Mouse (Mus musculus) forebrain, embryonic 13.5 days (tissue): ENCODE data around the gene Disc1. TPM values are rescaled to one million over a fixed set of nuclear protein-coding genes. Genes with fewer than 3 reads are reported as not detected.

Experiments
- ATAC-seq: fragments of 200-750 bp; cut with Nextera tagmentation; 2 replicates; pipeline ENCODE4 v1.8.0; 2017
- H3K27ac ChIP-seq: fragments of 300-500 bp; sonication (generic); 2 replicates; pipeline ENCODE4 v1.5.1; 2015; ENCODE audit warnings: inconsistent platforms, mild to moderate bottlenecking, moderate library complexity
- H3K27me3 ChIP-seq: fragments of 300-500 bp; sonication (generic); 2 replicates; pipeline ENCODE4 v1.6.1; 2015; ENCODE audit warnings: mild to moderate bottlenecking, inconsistent platforms
- H3K36me3 ChIP-seq: fragments of 300-500 bp; sonication (generic); 2 replicates; pipeline ENCODE4 v1.6.1; 2015; ENCODE audit warnings: mild to moderate bottlenecking, inconsistent platforms; ENCODE audit not compliant: poor library complexity, severe bottlenecking
- H3K4me1 ChIP-seq: fragments of 300-500 bp; sonication (generic); 2 replicates; pipeline ENCODE4 v1.6.1; 2015; ENCODE audit warnings: inconsistent platforms
- H3K4me2 ChIP-seq: fragments of 300-500 bp; sonication (generic); 2 replicates; pipeline ENCODE4 v1.6.1; 2015; ENCODE audit warnings: inconsistent platforms, mild to moderate bottlenecking, moderate library complexity
- H3K4me3 ChIP-seq: fragments of 300-500 bp; sonication (generic); 2 replicates; pipeline ENCODE4 v1.5.1; 2015; ENCODE audit warnings: mild to moderate bottlenecking, inconsistent platforms
- H3K9ac ChIP-seq: fragments of 300-500 bp; sonication (generic); 2 replicates; pipeline ENCODE4 v1.6.1; 2015; ENCODE audit warnings: mild to moderate bottlenecking, inconsistent platforms
- H3K9me3 ChIP-seq: fragments of 300-500 bp; sonication (generic); replicated peaks from 2 replicates; pipeline ENCODE4 v1.6.1; 2016; ENCODE audit warnings: inconsistent platforms
- WGBS: fragments of 180-500 bp; shearing (Covaris S2); methylation state at CpG from one replicate; pipeline ENCODE4 v1.1.7; 2015; 5-methylcytosine and 5-hydroxymethylcytosine counted together
- polyA plus RNA-seq: library from polyadenylated mRNA; unstranded; fragments of >200 nt; fragmentation: Nextera tagmentation; extraction: Ambion mirVana; gene quantifications from 2 replicates; pipeline ENCODE4 v1.2.1, GENCODE M21; 2015

The Disc1 gene
- polyA plus RNA-seq, 1 experiment from 2014 or later, result 0.80 TPM

GRCm38 (mm10) chr8:125069304-125069703 lies 15.3 kb downstream of the Disc1 start:
- no peak overlapping the region for H3K27ac ChIP-seq
- 75% methylated on average over 7 of the region's 7 CpGs for WGBS

GRCm38 (mm10) chr8:125069733-125070132 lies 15.7 kb downstream of the Disc1 start:
- no peak overlapping the region for H3K4me2 ChIP-seq
- ATAC-seq, result no peak
- H3K27me3 ChIP-seq, result no peaks in the 10 kb centered on the region
- no peak overlapping the region for H3K4me3 ChIP-seq
- 65% methylated on average over 6 of the region's 6 CpGs for WGBS
- H3K9ac ChIP-seq, result no peak overlapping the region
- H3K4me1 ChIP-seq, result peaks cover 3% of the 10 kb centered on the region; the same call in 1 of the 2 replicates
- no peaks in the 10 kb centered on the region for H3K36me3 ChIP-seq
- no peak overlapping the region; the same call in 1 of the 2 replicates for H3K27ac ChIP-seq
- H3K9me3 ChIP-seq, result no peaks in the 10 kb centered on the region

More at GRCm38 (mm10) chr8:125069304-125069703, 15.3 kb downstream of the Disc1 start:
- Histone ChIP-seq H3K9ac (no peak overlapping the region), H3K36me3 (no peaks in the 10 kb centered on the region), H3K4me2 (no peak overlapping the region), H3K9me3 (no peaks in the 10 kb centered on the region), H3K4me1 (peaks cover 3% of the 10 kb centered on the region; the same call in 1 of the 2 replicates), H3K4me3 (no peak overlapping the region), H3K27me3 (no peaks in the 10 kb centered on the region)
- no peak for ATAC-seq

- Histone ChIP-seq H3K36me3 (no peaks in the 10 kb centered on the region), H3K9ac (no peak overlapping the region), H3K4me2 (no peak overlapping the region), H3K4me1 (peaks cover 8% of the 10 kb centered on the region), H3K4me3 (no peak overlapping the region), H3K9me3 (no peaks in the 10 kb centered on the region), H3K27ac (no peak overlapping the region), H3K27me3 (no peaks in the 10 kb centered on the region)
- ATAC-seq, result no peak
- 94% methylated on average over 10 of the region's 10 CpGs for WGBS
Measured at GRCm38 (mm10) chr8:125074141-125074540, 20.1 kb downstream of the Disc1 start.

- Histone ChIP-seq H3K9me3 (no peaks in the 10 kb centered on the region), H3K36me3 (no peaks in the 10 kb centered on the region), H3K9ac (no peak overlapping the region), H3K27ac (no peak overlapping the region), H3K4me1 (peaks cover 12% of the 10 kb centered on the region), H3K4me2 (no peak overlapping the region), H3K27me3 (no peaks in the 10 kb centered on the region), H3K4me3 (no peak overlapping the region)
- 97% methylated on average over 2 of the region's 2 CpGs for WGBS
- ATAC-seq, result no peak
Measured at GRCm38 (mm10) chr8:125074581-125074980, 20.6 kb downstream of the Disc1 start.

- ATAC-seq, result no peak
- Histone ChIP-seq H3K9me3 (no peaks in the 10 kb centered on the region), H3K27ac (no peak overlapping the region), H3K4me1 (peaks cover 14% of the 10 kb centered on the region), H3K27me3 (no peaks in the 10 kb centered on the region), H3K4me3 (no peak overlapping the region), H3K9ac (no peak overlapping the region), H3K4me2 (no peak overlapping the region), H3K36me3 (no peaks in the 10 kb centered on the region)
- 74% methylated on average over 4 of the region's 4 CpGs for WGBS
Measured at GRCm38 (mm10) chr8:125075389-125075788, 21.4 kb downstream of the Disc1 start.

GRCm38 (mm10) chr8:125077326-125077725 lies 23.3 kb downstream of the Disc1 start:
- 61% methylated on average over 8 of the region's 8 CpGs for WGBS
- H3K27ac ChIP-seq, result no peak overlapping the region
- no peaks in the 10 kb centered on the region for H3K36me3 ChIP-seq
- H3K4me1 ChIP-seq, result peaks cover 23% of the 10 kb centered on the region
- H3K9ac ChIP-seq, result no peak overlapping the region
- no peak for ATAC-seq
- no peak overlapping the region for H3K4me2 ChIP-seq
- H3K27me3 ChIP-seq, result no peaks in the 10 kb centered on the region
- no peaks in the 10 kb centered on the region for H3K9me3 ChIP-seq
- no peak overlapping the region for H3K4me3 ChIP-seq

GRCm38 (mm10) chr8:125078771-125079384 lies 24.9 kb downstream of the Disc1 start:
- Histone ChIP-seq H3K4me1 (peaks cover 23% of the 10 kb centered on the region), H3K27ac (peak overlapping the region; percentile 59), H3K36me3 (no peaks in the 10 kb centered on the region), H3K4me2 (no peak overlapping the region), H3K9me3 (no peaks in the 10 kb centered on the region), H3K4me3 (no peak overlapping the region), H3K9ac (no peak overlapping the region), H3K27me3 (no peaks in the 10 kb centered on the region)
- ATAC-seq, result peak; percentile 75
- WGBS, result 52% methylated on average over 9 of the region's 9 CpGs

GRCm38 (mm10) chr8:125080388-125081344 lies 26.7 kb downstream of the Disc1 start:
- ATAC-seq, result peak; percentile 70
- Histone ChIP-seq H3K27ac (peak overlapping the region; percentile 68), H3K9ac (no peak overlapping the region), H3K4me3 (no peak overlapping the region), H3K27me3 (no peaks in the 10 kb centered on the region), H3K4me2 (no peak overlapping the region), H3K9me3 (no peaks in the 10 kb centered on the region), H3K4me1 (peaks cover 23% of the 10 kb centered on the region), H3K36me3 (no peaks in the 10 kb centered on the region)
- WGBS, result 63% methylated on average over 19 of the region's 19 CpGs

- Histone ChIP-seq H3K4me3 (no peak overlapping the region), H3K4me1 (peaks cover 17% of the 10 kb centered on the region; the same call in 1 of the 2 replicates), H3K27ac (peak overlapping the region; percentile 19; the same call in 1 of the 2 replicates), H3K27me3 (no peaks in the 10 kb centered on the region), H3K4me2 (no peak overlapping the region), H3K9ac (no peak overlapping the region), H3K36me3 (no peaks in the 10 kb centered on the region), H3K9me3 (no peaks in the 10 kb centered on the region)
- 86% methylated on average over 4 of the region's 4 CpGs for WGBS
- ATAC-seq, result no peak
Measured at GRCm38 (mm10) chr8:125083746-125084145, 29.8 kb downstream of the Disc1 start.

GRCm38 (mm10) chr8:125084523-125084922 lies 30.5 kb downstream of the Disc1 start:
- no peak overlapping the region for H3K4me2 ChIP-seq
- H3K36me3 ChIP-seq, result no peaks in the 10 kb centered on the region
- 0 out of 2 replicates have a peak, but pooled peaks cover 12% of the 10 kb centered on the region for H3K4me1 ChIP-seq
- no peak overlapping the region; the same call in 1 of the 2 replicates for H3K9ac ChIP-seq
- 50% methylated on average over 7 of the region's 7 CpGs for WGBS
- H3K4me3 ChIP-seq, result no peak overlapping the region
- ATAC-seq, result no peak
- H3K27ac ChIP-seq, result no peak overlapping the region
- no peaks in the 10 kb centered on the region for H3K9me3 ChIP-seq
- H3K27me3 ChIP-seq, result no peaks in the 10 kb centered on the region

- no peak overlapping the region for H3K4me2 ChIP-seq
- no peaks in the 10 kb centered on the region for H3K27me3 ChIP-seq
- H3K27ac ChIP-seq, result no peak overlapping the region
- no peaks in the 10 kb centered on the region for H3K9me3 ChIP-seq
- WGBS, result 69% methylated on average over 21 of the region's 21 CpGs
- ATAC-seq, result peak; percentile 78; the same call in 1 of the 2 replicates
- H3K9ac ChIP-seq, result no peak overlapping the region
- H3K4me1 ChIP-seq, result 0 out of 2 replicates have a peak, but pooled peaks cover 5% of the 10 kb centered on the region
- no peak overlapping the region for H3K4me3 ChIP-seq
- no peaks in the 10 kb centered on the region for H3K36me3 ChIP-seq
Measured at GRCm38 (mm10) chr8:125090889-125091740, 37.1 kb downstream of the Disc1 start.
